Mouse (Mus musculus): ENCODE data around the gene Lck.
A peak's percentile ranks its signal among the peaks of the same experiment; 100 is the strongest.

Gene Lck

GRCm38 (mm10) chr4:129573430-129573829 is at the start of gene Lck:
Gene Lck, minus strand, starts transcription at chr4:129573641.
- peak; percentile 23 for DNase-seq (ENCODE audit: low spot score)

GRCm38 (mm10) chr4:129622803-129623535 is 49.5 kb upstream of the Lck start:
- DNase-seq (ENCODE audit: low spot score) = no peak

DNA sequence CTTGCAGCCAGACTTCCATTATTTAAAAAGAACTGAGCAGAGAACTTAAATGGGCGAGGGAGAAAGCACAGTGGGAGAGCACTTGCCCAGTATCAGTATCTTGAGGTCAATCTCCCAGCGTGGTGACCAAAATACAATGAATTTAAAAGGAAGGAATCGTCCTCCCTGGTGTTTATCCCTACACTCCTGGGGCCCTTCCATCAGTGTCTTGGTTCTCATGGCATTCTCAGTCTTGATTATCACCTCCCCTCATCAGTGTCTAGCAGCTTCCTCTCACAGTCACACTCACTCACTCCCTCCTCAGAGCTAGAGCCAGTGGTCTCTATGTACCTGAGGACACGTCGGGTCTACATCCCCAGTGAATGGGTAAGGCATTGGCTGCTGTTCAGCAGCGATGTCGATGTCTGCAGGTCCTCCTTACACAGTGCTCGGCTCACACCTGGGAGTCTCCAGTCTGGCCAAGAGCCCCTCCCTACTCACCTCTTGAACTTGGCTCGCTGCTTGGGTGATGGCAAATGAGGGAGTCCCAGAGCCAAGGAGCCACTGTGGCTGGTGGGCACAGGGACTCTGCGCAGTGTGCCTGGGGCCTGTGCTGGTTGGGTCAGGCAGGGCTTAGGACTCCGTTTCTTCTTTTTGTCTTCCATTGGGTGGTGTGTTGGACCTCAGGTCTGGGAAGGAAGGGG is 48.8 kb upstream of the Lck start:
- no peak for DNase-seq (ENCODE audit: low spot score)

DNA sequence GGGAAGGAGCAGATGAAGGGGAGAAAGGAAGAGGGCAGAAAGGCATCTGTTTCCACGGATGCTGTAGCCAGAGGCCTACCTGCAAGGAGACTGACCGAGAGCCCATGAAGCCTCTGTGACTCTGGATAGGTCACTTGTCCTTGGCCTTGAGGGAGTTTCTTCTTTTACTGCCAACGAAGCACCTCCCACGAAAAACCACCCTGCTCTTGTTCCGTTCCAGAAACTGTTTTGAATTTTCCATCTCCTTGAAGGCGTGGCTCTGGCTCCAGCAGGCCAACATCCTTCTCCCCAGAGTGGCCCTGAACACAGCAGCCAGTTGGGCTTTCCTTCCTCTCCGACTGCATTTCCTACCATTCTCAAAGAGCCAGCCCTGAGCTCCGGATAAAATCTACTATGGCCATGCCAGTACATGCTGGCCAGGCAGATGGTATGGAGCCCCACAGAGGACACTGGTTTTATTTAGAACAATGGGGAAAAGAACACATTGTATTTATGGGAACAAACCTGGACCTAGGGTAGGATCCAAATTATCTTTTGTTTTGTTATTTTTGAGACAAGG is 47.9 kb upstream of the Lck start:
- no peak for DNase-seq (ENCODE audit: low spot score)

- DNase-seq (ENCODE audit: low spot score) = no peak
Measured at GRCm38 (mm10) chr4:129620419-129621282, 47.2 kb upstream of the Lck start.

- DNase-seq (ENCODE audit: low spot score) = peak; percentile 85
Measured at GRCm38 (mm10) chr4:129618786-129619691, 45.6 kb upstream of the Lck start, which contains the start of gene Iqcc. Gene Iqcc, minus strand, starts transcription at chr4:129619099.

GRCm38 (mm10) chr4:129618031-129618430 is 44.6 kb upstream of the Lck start:
- DNase-seq (ENCODE audit: low spot score) = no peak

- DNase-seq (ENCODE audit: low spot score) = no peak
Measured at GRCm38 (mm10) chr4:129617121-129617641, 43.7 kb upstream of the Lck start.

DNA sequence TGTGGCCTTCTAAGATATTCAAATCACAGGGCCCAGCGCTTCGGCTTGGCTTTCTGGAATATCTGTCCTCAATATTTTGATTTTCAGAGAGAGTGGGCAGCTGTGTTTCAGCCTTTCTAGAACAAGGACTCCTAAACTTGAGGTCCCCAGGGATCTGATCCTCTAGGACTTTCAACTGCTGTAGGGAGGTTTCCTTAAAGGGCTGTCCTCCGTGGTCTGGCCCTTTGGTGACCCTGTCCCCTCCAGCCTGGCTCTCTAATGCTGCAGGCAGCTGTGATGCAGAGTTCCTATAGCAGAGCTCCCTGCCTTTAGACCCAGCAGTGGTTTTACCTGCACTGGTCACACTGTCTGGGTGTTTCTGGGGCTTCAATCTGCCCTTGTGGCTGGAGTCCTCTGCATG is 43.2 kb upstream of the Lck start:
- DNase-seq (ENCODE audit: low spot score) = no peak

- no peak for DNase-seq (ENCODE audit: low spot score)
Measured at GRCm38 (mm10) chr4:129615801-129616290, 42.4 kb upstream of the Lck start.

DNA sequence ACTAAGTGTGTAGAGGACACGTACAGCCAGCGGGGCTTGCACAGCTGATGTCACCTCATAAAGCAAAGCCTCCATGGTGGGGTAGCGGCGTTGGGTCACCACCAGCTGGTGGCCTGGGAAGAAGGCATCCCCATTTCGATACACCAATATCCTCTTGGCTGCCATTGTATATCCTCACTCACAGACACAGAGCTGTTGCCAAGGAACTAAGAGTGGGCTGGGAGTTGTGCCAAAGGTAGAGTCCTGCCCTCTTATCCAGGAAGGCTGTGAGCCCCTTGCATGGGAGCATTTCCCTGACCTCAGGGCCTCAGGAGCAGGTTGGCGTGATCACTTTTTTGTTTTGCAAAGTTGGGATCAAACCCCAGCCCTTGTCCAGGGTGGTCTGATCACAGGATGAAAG is 40.7 kb upstream of the Lck start, which contains the start of gene Dcdc2b:
Gene Dcdc2b, minus strand, starts transcription at position 165 of the 400 bp plus-strand sequence.
- DNase-seq (ENCODE audit: low spot score) = no peak

- DNase-seq (ENCODE audit: low spot score) = no peak
Measured at GRCm38 (mm10) chr4:129610472-129610871, 37.0 kb upstream of the Lck start.

- DNase-seq (ENCODE audit: low spot score) = no peak
Measured at GRCm38 (mm10) chr4:129610026-129610425, 36.6 kb upstream of the Lck start.

- no peak for DNase-seq (ENCODE audit: low spot score)
Measured at GRCm38 (mm10) chr4:129609139-129609631, 35.7 kb upstream of the Lck start.

DNA sequence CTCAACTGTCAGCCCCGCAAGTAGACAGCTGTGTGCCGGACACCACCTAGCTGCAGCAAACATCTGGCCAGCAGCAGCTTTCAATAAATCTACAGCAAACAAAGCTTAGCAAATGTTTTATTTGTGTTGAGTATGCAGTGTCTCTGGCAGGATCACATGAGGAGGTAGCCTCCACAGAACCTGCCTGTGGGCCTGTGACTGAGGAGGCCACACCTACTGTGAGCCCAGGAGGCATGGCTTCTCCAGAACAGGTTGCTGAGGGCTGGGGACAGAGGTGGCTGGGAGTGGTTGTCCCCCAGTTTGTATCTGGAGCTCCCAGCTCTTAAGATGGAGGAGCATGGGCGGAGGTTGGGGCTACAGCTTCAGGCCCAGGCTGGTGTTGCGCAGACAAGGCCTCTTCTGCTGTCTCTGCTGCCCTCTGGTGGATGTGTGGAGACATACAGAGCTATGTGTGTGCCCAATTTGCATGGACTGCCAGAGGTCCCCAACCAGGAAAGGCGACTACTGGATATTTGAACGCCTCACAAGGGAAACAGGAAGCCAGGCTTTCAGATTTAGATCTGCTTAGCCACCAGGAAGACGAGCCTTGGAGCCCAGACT is 35.1 kb upstream of the Lck start:
- DNase-seq (ENCODE audit: low spot score) = peak; percentile 73

DNA sequence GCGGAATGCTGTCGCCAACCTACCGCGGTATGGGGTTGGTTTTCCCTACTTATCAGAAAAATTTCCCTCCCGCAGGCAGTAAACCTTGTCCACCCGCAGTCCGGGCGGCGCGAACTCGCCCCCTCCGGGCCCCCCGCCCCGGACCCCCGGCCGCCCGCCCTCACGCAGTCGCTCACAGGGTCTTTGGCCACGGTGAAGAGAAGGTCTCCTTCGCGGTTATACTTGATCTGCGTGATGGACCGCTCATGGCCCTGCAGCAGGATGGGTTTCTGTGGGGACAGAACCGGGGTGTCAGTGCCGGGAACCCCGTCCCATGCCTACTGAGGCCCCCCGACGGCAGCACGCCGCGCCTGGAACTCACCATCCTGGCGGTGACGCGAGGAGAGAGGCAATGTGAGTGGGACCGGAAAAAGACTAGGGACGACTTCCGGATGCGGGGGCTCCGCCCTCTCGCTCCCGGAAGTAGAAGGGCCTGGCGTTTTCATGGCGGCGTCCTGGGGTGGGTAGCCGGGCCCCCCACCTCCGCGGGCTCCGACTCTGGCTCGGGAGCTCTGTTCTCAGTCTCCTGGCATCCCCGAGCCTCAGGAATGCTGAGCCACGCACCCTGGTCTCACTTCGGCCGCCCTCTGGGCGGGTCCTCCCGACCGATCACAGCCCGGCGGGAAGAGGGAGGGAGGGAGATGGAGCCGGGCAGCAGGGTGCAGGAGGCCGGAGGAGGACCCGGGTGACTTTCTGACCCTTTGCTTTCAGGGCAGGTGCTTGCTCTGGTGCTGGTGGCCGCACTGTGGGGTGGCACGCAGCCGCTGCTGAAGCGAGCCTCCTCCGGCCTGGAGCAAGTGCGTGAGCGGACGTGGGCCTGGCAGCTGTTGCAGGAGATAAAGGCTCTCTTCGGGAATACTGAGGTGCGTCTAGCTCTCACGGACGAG is 27.1 kb upstream of the Lck start, which contains the start of the genes Eif3i and Tmem234:
Gene Eif3i, minus strand, starts transcription at position 416 of the 926 bp plus-strand sequence.
Gene Tmem234, plus strand, starts transcription at position 436 of the 926 bp plus-strand sequence.
- peak; percentile 75 for DNase-seq (ENCODE audit: low spot score)

- DNase-seq (ENCODE audit: low spot score) = no peak
Measured at GRCm38 (mm10) chr4:129588865-129589264, 15.4 kb upstream of the Lck start.

GRCm38 (mm10) chr4:129586943-129587342 is 13.5 kb upstream of the Lck start:
- DNase-seq (ENCODE audit: low spot score) = no peak

- no peak for DNase-seq (ENCODE audit: low spot score)
Measured at GRCm38 (mm10) chr4:129585773-129586172, 12.3 kb upstream of the Lck start.

All from spleen, adult 12 weeks (tissue).